Mouse (Mus musculus) heart, embryonic 10.5 days (tissue): ENCODE results near the gene Fnbp1l. TPM values are rescaled to one million over a fixed set of nuclear protein-coding genes. Genes with fewer than 3 reads are reported as not detected.

Source experiments
- DNase-seq: peaks from one replicate; pipeline ENCODE4 v3.0.0-alpha.2; 2017; ENCODE audit warnings: low spot score
- H3K27ac ChIP-seq: fragments of 300-500 bp; sonication (generic); 2 replicates; pipeline ENCODE4 v1.5.1; 2016; ENCODE audit warnings: mild to moderate bottlenecking
- H3K27me3 ChIP-seq: fragments of 300-500 bp; sonication (generic); 2 replicates; pipeline ENCODE4 v1.6.1; 2016; ENCODE audit warnings: mild to moderate bottlenecking; ENCODE audit not compliant: poor library complexity, insufficient read depth, severe bottlenecking
- H3K36me3 ChIP-seq: fragments of 300-500 bp; sonication (generic); 2 replicates; pipeline ENCODE4 v1.6.1; 2016; ENCODE audit warnings: mild to moderate bottlenecking, moderate library complexity
- H3K4me1 ChIP-seq: fragments of 300-500 bp; sonication (generic); 2 replicates; pipeline ENCODE4 v1.6.1; 2016; ENCODE audit warnings: mild to moderate bottlenecking
- H3K4me3 ChIP-seq: fragments of 300-500 bp; sonication (generic); 2 replicates; pipeline ENCODE4 v1.5.1; 2016; ENCODE audit warnings: mild to moderate bottlenecking, moderate library complexity
- H3K9me3 ChIP-seq: fragments of 300-500 bp; sonication (generic); 2 replicates; pipeline ENCODE4 v1.6.1; 2016; ENCODE audit warnings: mild to moderate bottlenecking, moderate library complexity
- WGBS: fragments of 180-500 bp; shearing (Covaris S2); methylation state at CpG from one replicate; pipeline ENCODE4 v1.1.7; 2016; 5-methylcytosine and 5-hydroxymethylcytosine counted together
- polyA plus RNA-seq: library from polyadenylated mRNA; unstranded; fragments of >200 nt; fragmentation: Nextera tagmentation; extraction: Ambion mirVana; gene quantifications from 2 replicates; pipeline ENCODE4 v1.2.1, GENCODE M21; 2016

Gene Fnbp1l
- polyA plus RNA-seq, 1 experiment from 2014 or later = 34.3 TPM

GRCm38 (mm10) chr3:122627846-122628245 lies 8.3 kb upstream of the Fnbp1l start:
- Histone ChIP-seq H3K27me3 (0 out of 2 replicates have a peak, but pooled peaks cover 3% of the 10 kb centered on the region), H3K4me1 (peaks cover 10% of the 10 kb centered on the region; the same call in 1 of the 2 replicates), H3K4me3 (no peak overlapping the region), H3K27ac (no peak overlapping the region), H3K36me3 (no peaks in the 10 kb centered on the region), H3K9me3 (no peaks in the 10 kb centered on the region)
- WGBS = 83% methylated on average over 6 of the region's 6 CpGs
- no peak for DNase-seq

- Histone ChIP-seq H3K4me1 (peaks cover 12% of the 10 kb centered on the region), H3K27ac (no peak overlapping the region), H3K4me3 (no peak overlapping the region), H3K36me3 (no peaks in the 10 kb centered on the region), H3K9me3 (no peaks in the 10 kb centered on the region), H3K27me3 (0 out of 2 replicates have a peak, but pooled peaks cover 3% of the 10 kb centered on the region)
- DNase-seq = no peak
- WGBS = 80% methylated on average over 6 of the region's 6 CpGs
These were observed 5.1 kb upstream of the Fnbp1l start for GRCm38 (mm10) chr3:122624591-122624990.

GRCm38 (mm10) chr3:122620285-122620931 lies 893 bp upstream of the Fnbp1l start:
- H3K4me1 ChIP-seq = peaks cover 18% of the 10 kb centered on the region
- no peaks in the 10 kb centered on the region for H3K36me3 ChIP-seq
- no peaks in the 10 kb centered on the region for H3K9me3 ChIP-seq
- WGBS = under 1% methylated on average over 21 of the region's 21 CpGs
- H3K4me3 ChIP-seq = peak overlapping the region; percentile 94
- no peaks in the 10 kb centered on the region for H3K27me3 ChIP-seq
- H3K27ac ChIP-seq = peak overlapping the region; percentile 99
- DNase-seq = no peak

GRCm38 (mm10) chr3:122619931-122620284 lies 393 bp upstream of the Fnbp1l start:
- H3K27ac ChIP-seq = peak overlapping the region; percentile 99
- WGBS = 0% methylated on average over 20 of the region's 20 CpGs

GRCm38 (mm10) chr3:122618402-122618801 lies 1.1 kb downstream of the Fnbp1l start:
- peak; percentile 74 for DNase-seq
- Histone ChIP-seq H3K4me3 (peak overlapping the region; percentile 94), H3K4me1 (peaks cover 18% of the 10 kb centered on the region), H3K27me3 (no peaks in the 10 kb centered on the region), H3K27ac (peak overlapping the region; percentile 99), H3K36me3 (no peaks in the 10 kb centered on the region), H3K9me3 (no peaks in the 10 kb centered on the region)
- WGBS = under 1% methylated on average over 30 of the region's 30 CpGs

More at GRCm38 (mm10) chr3:122619931-122620284, 393 bp upstream of the Fnbp1l start:
- Histone ChIP-seq H3K4me1 (peaks cover 18% of the 10 kb centered on the region), H3K9me3 (no peaks in the 10 kb centered on the region), H3K27me3 (no peaks in the 10 kb centered on the region), H3K36me3 (no peaks in the 10 kb centered on the region), H3K4me3 (peak overlapping the region; percentile 94)
- no peak for DNase-seq

- 54% methylated on average over 9 of the region's 9 CpGs for WGBS
- H3K9me3 ChIP-seq = no peaks in the 10 kb centered on the region
- H3K4me3 ChIP-seq = peak overlapping the region; percentile 94
- no peaks in the 10 kb centered on the region for H3K36me3 ChIP-seq
- H3K4me1 ChIP-seq = peaks cover 18% of the 10 kb centered on the region
- no peaks in the 10 kb centered on the region for H3K27me3 ChIP-seq
- peak; percentile 6 for DNase-seq
- H3K27ac ChIP-seq = peak overlapping the region; percentile 99; the same call in 1 of the 2 replicates
These were observed 1.7 kb downstream of the Fnbp1l start for GRCm38 (mm10) chr3:122617613-122618340.

GRCm38 (mm10) chr3:122612537-122612936 lies 7.0 kb downstream of the Fnbp1l start:
- WGBS = 78% methylated on average over 6 of the region's 6 CpGs
- Histone ChIP-seq H3K27ac (no peak overlapping the region), H3K4me3 (no peak overlapping the region), H3K27me3 (no peaks in the 10 kb centered on the region), H3K4me1 (peaks cover 9% of the 10 kb centered on the region), H3K9me3 (no peaks in the 10 kb centered on the region), H3K36me3 (no peaks in the 10 kb centered on the region)
- DNase-seq = no peak

GRCm38 (mm10) chr3:122611761-122612160 lies 7.8 kb downstream of the Fnbp1l start:
- H3K36me3 ChIP-seq = no peaks in the 10 kb centered on the region
- no peak for DNase-seq
- H3K4me3 ChIP-seq = no peak overlapping the region
- no peak overlapping the region for H3K27ac ChIP-seq
- H3K9me3 ChIP-seq = no peaks in the 10 kb centered on the region
- no peaks in the 10 kb centered on the region for H3K27me3 ChIP-seq
- H3K4me1 ChIP-seq = 0 out of 2 replicates have a peak, but pooled peaks cover 4% of the 10 kb centered on the region
- 84% methylated on average over 5 of the region's 5 CpGs for WGBS

GRCm38 (mm10) chr3:122606105-122606801 lies 13.3 kb downstream of the Fnbp1l start:
- H3K36me3 ChIP-seq = peaks cover 4% of the 10 kb centered on the region; the same call in 1 of the 2 replicates
- no peak overlapping the region for H3K4me3 ChIP-seq
- H3K4me1 ChIP-seq = peaks cover 3% of the 10 kb centered on the region; the same call in 1 of the 2 replicates
- H3K27ac ChIP-seq = no peak overlapping the region
- H3K27me3 ChIP-seq = no peaks in the 10 kb centered on the region
- DNase-seq = no peak
- no peaks in the 10 kb centered on the region for H3K9me3 ChIP-seq
- 87% methylated on average over 10 of the region's 10 CpGs for WGBS

- Histone ChIP-seq H3K27ac (no peak overlapping the region), H3K4me3 (no peak overlapping the region), H3K27me3 (no peaks in the 10 kb centered on the region), H3K9me3 (no peaks in the 10 kb centered on the region), H3K36me3 (peaks cover 4% of the 10 kb centered on the region; the same call in 1 of the 2 replicates), H3K4me1 (peaks cover 10% of the 10 kb centered on the region; the same call in 1 of the 2 replicates)
- 77% methylated on average over 4 of the region's 4 CpGs for WGBS
- DNase-seq = no peak
These were observed 16.3 kb downstream of the Fnbp1l start for GRCm38 (mm10) chr3:122603229-122603628.

GRCm38 (mm10) chr3:122602370-122602769 lies 17.1 kb downstream of the Fnbp1l start:
- 87% methylated on average over 1 of the region's 1 CpGs for WGBS
- no peak for DNase-seq

GRCm38 (mm10) chr3:122599291-122599690 lies 20.2 kb downstream of the Fnbp1l start:
- 86% methylated on average over 4 of the region's 4 CpGs for WGBS
- Histone ChIP-seq H3K4me3 (no peak overlapping the region), H3K9me3 (no peaks in the 10 kb centered on the region), H3K27ac (no peak overlapping the region), H3K27me3 (no peaks in the 10 kb centered on the region), H3K4me1 (peaks cover 10% of the 10 kb centered on the region; the same call in 1 of the 2 replicates), H3K36me3 (0 out of 2 replicates have a peak, but pooled peaks cover 4% of the 10 kb centered on the region)
- DNase-seq = no peak

More at GRCm38 (mm10) chr3:122602370-122602769, 17.1 kb downstream of the Fnbp1l start:
- Histone ChIP-seq H3K4me3 (no peak overlapping the region), H3K4me1 (peaks cover 10% of the 10 kb centered on the region; the same call in 1 of the 2 replicates), H3K36me3 (peaks cover 8% of the 10 kb centered on the region; the same call in 1 of the 2 replicates), H3K27me3 (no peaks in the 10 kb centered on the region), H3K27ac (no peak overlapping the region), H3K9me3 (no peaks in the 10 kb centered on the region)
